Mouse (Mus musculus) G1E (cell line): Measurements from ENCODE around the gene Sec62.

Experiments
- CTCF ChIP-seq: IDR thresholded peaks from 2 replicates; pipeline ENCODE4 v1.5.1; 2012; ENCODE audit warnings: low read depth, low read length, inconsistent platforms, mixed read lengths
- GATA1 ChIP-seq: IDR thresholded peaks from 2 replicates; pipeline ENCODE4 v1.6.1; 2012; ENCODE audit warnings: borderline replicate concordance, low read length, inconsistent platforms, mixed read lengths
- POLR2AphosphoS5 ChIP-seq: IDR thresholded peaks from 2 replicates; pipeline ENCODE4 v1.6.1; 2012; ENCODE audit warnings: low read depth, low read length, inconsistent platforms; ENCODE audit not compliant: insufficient replicate concordance
- TAL1 ChIP-seq: conservative IDR thresholded peaks from 2 replicates; pipeline ENCODE4 v1.6.1; 2012; ENCODE audit warnings: low read depth, low read length, inconsistent platforms, mixed read lengths

GRCm38 (mm10) chr3:30868625-30869024 lies 76.0 kb downstream of the Sec62 start:
- TF ChIP-seq CTCF (no peak), TAL1 (no peak), GATA1 (no peak), POLR2AphosphoS5 (no peak)
